Mouse (Mus musculus) cortical plate, adult 2 months (tissue): ENCODE measurements at regions not wholly inside any gene's neighbourhood (a gene's known extent, or its start where the extent isn't known, plus 50 kb on each side); places are given as distances from the start of the nearest gene placed in this dataset.

ENCODE experiments used
- H3K27ac ChIP-seq: fragments of 200-500 bp; 2 replicates; pipeline ENCODE4 v1.5.1; 2012; ENCODE audit warnings: low read length, control low read depth, inconsistent platforms; ENCODE audit not compliant: insufficient read depth
- H3K4me1 ChIP-seq: fragments of 200-500 bp; 2 replicates; pipeline ENCODE4 v1.6.1; 2011; ENCODE audit warnings: low read length; ENCODE audit not compliant: control insufficient read depth, insufficient read depth
- H3K4me3 ChIP-seq: fragments of 200-500 bp; 2 replicates; pipeline ENCODE4 v1.5.1; 2011; ENCODE audit warnings: mild to moderate bottlenecking, low read length, control low read depth; ENCODE audit not compliant: insufficient read depth
- CTCF ChIP-seq: fragments of 200-500 bp; IDR thresholded peaks from 2 replicates; pipeline ENCODE4 v1.5.1; 2011; ENCODE audit warnings: mild to moderate bottlenecking, control low read depth, low read length; ENCODE audit not compliant: insufficient read depth; ENCODE audit errors: extremely low read depth

DNA sequence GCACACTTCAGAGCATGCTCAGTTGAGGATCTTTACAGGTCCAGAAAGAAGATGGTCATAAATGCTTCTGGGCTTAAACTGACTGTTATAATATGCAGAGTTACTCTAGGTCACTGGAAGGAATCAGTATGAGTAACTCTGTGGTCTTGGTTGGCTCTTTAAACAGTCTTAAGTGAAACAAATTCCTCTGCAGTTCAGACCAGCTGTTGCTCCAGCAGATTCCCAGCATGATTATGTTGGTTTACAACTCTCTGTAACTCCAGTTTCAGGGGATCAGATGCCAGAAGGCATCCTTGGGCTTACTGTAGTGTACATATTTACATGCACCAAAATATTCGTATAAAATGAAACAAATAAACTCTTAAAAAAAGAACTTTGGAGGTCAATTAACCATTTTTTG lies 606.1 kb upstream of the Agtr1b start:
- H3K27ac ChIP-seq = no peak overlapping the region

More for the DNA sequence above, 606.1 kb upstream of the Agtr1b start:
- no peaks in the 10 kb centered on the region for H3K4me1 ChIP-seq
- no peak overlapping the region for H3K4me3 ChIP-seq
- TF ChIP-seq CTCF = no peak
